Mouse (Mus musculus): ENCODE results near the gene Trpv6.

DNA sequence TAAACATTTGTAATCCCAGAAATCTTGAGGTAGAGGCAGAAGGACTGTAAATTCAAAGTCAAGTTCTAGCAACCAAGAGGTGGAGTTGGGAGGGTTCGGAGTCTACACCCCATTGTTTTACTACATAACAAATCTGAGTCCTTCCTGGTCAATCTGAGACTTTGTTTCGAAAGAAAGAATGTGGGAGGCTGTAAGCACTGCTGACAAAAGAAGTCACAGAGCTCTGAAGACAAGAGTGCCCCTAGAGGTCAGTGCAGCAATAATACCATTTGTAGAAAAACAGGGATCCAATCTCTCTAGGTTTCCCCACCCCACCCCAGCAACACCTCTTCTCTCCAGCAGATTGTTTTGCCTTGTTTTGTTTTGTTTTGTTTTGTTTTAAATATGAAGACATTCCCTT, 26.1 kb upstream of the Trpv6 start:
- TF ChIP-seq CTCF (IDR thresholded peaks at IDR 0.05; ENCODE audit: borderline replicate concordance, insufficient read depth, low read depth, low read length): no peak
- no peak for TF ChIP-seq POLR2A (IDR thresholded peaks at IDR 0.05; ENCODE audit: borderline replicate concordance, insufficient read depth, low read length)
